8 mouse cellular contexts compared by ENCODE assay signal in genomic region chr11:78488168-78488567, GRCm38 (mm10). TPM values are rescaled to one million over a fixed set of nuclear protein-coding genes. Genes with fewer than 3 reads are reported as not detected.
DNase-seq lines count a peak whose midpoint lies in the region; ATAC-seq and TF ChIP-seq lines count a peak whose summit lies in the region.

No protein-coding gene starts in this region.

- TF ChIP-seq CTCF in heart, adult 2 months (IDR thresholded peaks at IDR 0.05), result peak; percentile 87
- TF ChIP-seq CTCF in thymus, adult 2 months (IDR thresholded peaks at IDR 0.05; ENCODE audit: borderline replicate concordance, control insufficient read depth, extremely low read depth, insufficient read depth, low read length, poor library complexity), result peak; percentile 50; the same call in 1 of the 2 replicates

- no peaks in the 10 kb centered on the region for H3K36me3 ChIP-seq in heart, adult 2 months (ENCODE audit: control insufficient read depth, insufficient read depth, low read length)
- no peaks in the 10 kb centered on the region for H3K36me3 ChIP-seq in thymus, adult 2 months (ENCODE audit: control insufficient read depth, insufficient read depth, low read length)

- H3K9ac ChIP-seq in heart, adult 2 months (ENCODE audit: low read depth, low read length), result no peak overlapping the region

- WGBS in heart, adult 2 months, result 4% methylated on average over 8 of the region's 8 CpGs
- 3% methylated on average over 8 of the region's 8 CpGs for WGBS in thymus, adult 2 months

- no peaks in the 10 kb centered on the region for H3K79me2 ChIP-seq in heart, adult 2 months (replicated peaks; ENCODE audit: control insufficient read depth, insufficient read depth, low read length)

- peak; percentile 65; the same call in 1 of the 2 replicates for ATAC-seq in monocyte, adult 5-6 weeks (replicated peaks; ENCODE audit: insufficient number of reproducible peaks, low FRiP score, low TSS enrichment, poor library complexity, severe bottlenecking)

- H3K27me3 ChIP-seq in heart, adult 2 months (ENCODE audit: control insufficient read depth, insufficient read depth, low read length), result peaks cover 9% of the 10 kb centered on the region
- H3K27me3 ChIP-seq in thymus, adult 2 months (ENCODE audit: control insufficient read depth, insufficient read depth, low read length), result peaks cover 2% of the 10 kb centered on the region; the same call in 1 of the 2 replicates

- TF ChIP-seq EP300 in heart, adult 2 months (IDR thresholded peaks at IDR 0.05; ENCODE audit: insufficient read depth, low read depth, low read length), result peak; percentile 72; the same call in 1 of the 2 replicates

- H3K4me1 ChIP-seq in heart, adult 2 months (ENCODE audit: control insufficient read depth, insufficient read depth, low read length), result no peaks in the 10 kb centered on the region
- no peaks in the 10 kb centered on the region for H3K4me1 ChIP-seq in thymus, adult 2 months (replicated peaks; ENCODE audit: control insufficient read depth, insufficient read depth, low read length)

- no peak for TF ChIP-seq POLR2A in heart, adult 2 months (IDR thresholded peaks at IDR 0.05; ENCODE audit: insufficient read depth, low read depth, low read length)
- TF ChIP-seq POLR2A in thymus, adult 2 months (IDR thresholded peaks at IDR 0.05; ENCODE audit: control insufficient read depth, extremely low read depth, insufficient read depth, low read length, poor library complexity), result no peak

- peak; percentile 61 to 78 for DNase-seq in heart, adult 2 months
- DNase-seq in heart, postnatal 25 days (ENCODE audit: low spot score), result no peak
- peak; percentile 85 for DNase-seq in R1 (ENCODE audit: low read depth, low spot score)
- DNase-seq in cerebellum, postnatal 4 days (ENCODE audit: low spot score in 2 of 2), result peak; percentile 74 to 85
- DNase-seq in heart, postnatal 10 days, result peak; percentile 75 to 84
- peak; percentile 82 to 84 for DNase-seq in left cerebral cortex, postnatal 14 days (ENCODE audit: low spot score in 2 of 2)
- DNase-seq in thymus, adult 2 months, result peak; percentile 64

- intact Hi-C loops in heart, adult 2 months (cut with DNase I), result no loop called here
- intact Hi-C loops in heart, postnatal 25 days (cut with DNase I), result no loop called here
- intact Hi-C loops in heart, postnatal 10 days (cut with DNase I), result loop anchor here (5.0 to 10.0 kb wide), 2 partner anchors 339 to 467 kb away; partner anchors contain the start of gene Lyrm9
- intact Hi-C loops in left cerebral cortex, postnatal 14 days (cut with DNase I), result no loop called here

- no peak overlapping the region for H3K4me3 ChIP-seq in heart, adult 2 months
- H3K4me3 ChIP-seq in thymus, adult 2 months (ENCODE audit: control insufficient read depth, insufficient read depth, low read length), result no peak overlapping the region

- no peak overlapping the region for H3K27ac ChIP-seq in heart, adult 2 months
- no peak overlapping the region for H3K27ac ChIP-seq in thymus, adult 2 months (ENCODE audit: control insufficient read depth, insufficient read depth, low read length)

RNA-seq across cellular contexts. Expression of gene Sarm1, which starts 9.4 kb away (rescaled TPM):
- under 1 TPM; 0.45 to 0.52 TPM for total RNA-seq in heart, adult 2 months (2021)
- 0.23 and 0.32 TPM in 2 replicates for polyA plus RNA-seq in heart, adult 2 months (2012; rRNA removed)
- under 1 TPM; 0.34 to 0.39 TPM for total RNA-seq in heart, postnatal 25 days (2021)
- under 1 TPM; 0.22 to 0.30 TPM for total RNA-seq in heart, postnatal 10 days (2021)
- 10 to 100 TPM; 43.5 to 44.2 TPM for total RNA-seq in left cerebral cortex, postnatal 14 days (2021)
- total RNA-seq in monocyte, adult 5-6 weeks (2017), result 0.78 TPM in 1 of 3 replicates, not detected in the others
- polyA plus RNA-seq in thymus, adult 2 months (2012; rRNA removed), result 0.62 and 0.97 TPM in 2 replicates

RNA-seq across cellular contexts. Expression of gene Vtn, which starts 10.7 kb away (rescaled TPM):
- 10 to 100 TPM; 21.6 to 24.6 TPM for total RNA-seq in heart, adult 2 months (2021)
- polyA plus RNA-seq in heart, adult 2 months (2012; rRNA removed), result 44.6 and 68.2 TPM in 2 replicates
- total RNA-seq in heart, postnatal 25 days (2021), result 10 to 100 TPM; 22.0 to 25.7 TPM
- 10 to 100 TPM; 23.4 to 28.4 TPM for total RNA-seq in heart, postnatal 10 days (2021)
- total RNA-seq in left cerebral cortex, postnatal 14 days (2021), result 100 to 1,000 TPM in 1 of 2 experiments, 10 to 100 TPM in 1; 90.5 to 105 TPM
- not detected in 3 replicates for total RNA-seq in monocyte, adult 5-6 weeks (2017)
- 5.5 and 8.9 TPM in 2 replicates for polyA plus RNA-seq in thymus, adult 2 months (2012; rRNA removed)

RNA-seq across cellular contexts. Expression of gene Sebox, which starts 15.1 kb away (rescaled TPM):
- total RNA-seq in heart, adult 2 months (2021), result not detected
- polyA plus RNA-seq in heart, adult 2 months (2012; rRNA removed), result 0.20 TPM in 1 of 2 replicates, not detected in the other
- total RNA-seq in heart, postnatal 25 days (2021), result not detected
- not detected for total RNA-seq in heart, postnatal 10 days (2021)
- 1 to 10 TPM; 1.2 to 1.3 TPM for total RNA-seq in left cerebral cortex, postnatal 14 days (2021)
- total RNA-seq in monocyte, adult 5-6 weeks (2017), result not detected in 3 replicates
- 0.09 and 0.13 TPM in 2 replicates for polyA plus RNA-seq in thymus, adult 2 months (2012; rRNA removed)

RNA-seq across cellular contexts. Expression of gene Slc46a1, which starts 22.7 kb away (rescaled TPM):
- total RNA-seq in heart, adult 2 months (2021), result 1 to 10 TPM; 1.7 to 3.0 TPM
- polyA plus RNA-seq in heart, adult 2 months (2012; rRNA removed), result 7.8 and 8.5 TPM in 2 replicates
- 1 to 10 TPM; 1.4 to 2.3 TPM for total RNA-seq in heart, postnatal 25 days (2021)
- 1 to 10 TPM; 1.5 to 2.0 TPM for total RNA-seq in heart, postnatal 10 days (2021)
- total RNA-seq in left cerebral cortex, postnatal 14 days (2021), result 10 to 100 TPM; 10.2 to 10.5 TPM
- total RNA-seq in monocyte, adult 5-6 weeks (2017), result 0.38 to 0.58 TPM in 2 of 3 replicates, not detected in the other
- 8.3 and 11.2 TPM in 2 replicates for polyA plus RNA-seq in thymus, adult 2 months (2012; rRNA removed)

RNA-seq across cellular contexts. Expression of gene Tmem199, which starts 23.8 kb away (rescaled TPM):
- total RNA-seq in heart, adult 2 months (2021), result 10 to 100 TPM; 11.3 to 11.5 TPM
- 7.9 and 14.0 TPM in 2 replicates for polyA plus RNA-seq in heart, adult 2 months (2012; rRNA removed)
- total RNA-seq in heart, postnatal 25 days (2021), result 10 to 100 TPM; 10.5 to 10.8 TPM
- total RNA-seq in heart, postnatal 10 days (2021), result 10 to 100 TPM; 14.9 to 16.6 TPM
- 10 to 100 TPM; 37.1 to 44.2 TPM for total RNA-seq in left cerebral cortex, postnatal 14 days (2021)
- total RNA-seq in monocyte, adult 5-6 weeks (2017), result 23.4 to 38.7 TPM (median 34.2 TPM) in 3 replicates
- polyA plus RNA-seq in thymus, adult 2 months (2012; rRNA removed), result 13.5 and 17.3 TPM in 2 replicates

Comparison
In these comparisons a context has a peak if more than half of its experiments do, and no peak if none do; other contexts are left out.
1. RNA of gene Sarm1, which starts 9.4 kb away (total RNA-seq): 43.5 to 44.2 TPM in left cerebral cortex, postnatal 14 days; 0.45 to 0.52 TPM in heart, adult 2 months, 0.34 to 0.39 TPM in heart, postnatal 25 days, 0.22 to 0.30 TPM in heart, postnatal 10 days and 0.78 TPM in monocyte, adult 5-6 weeks; every median in the first group is over 10 times any median in the second.
2. RNA of gene Vtn, which starts 10.7 kb away (total RNA-seq): 90.5 to 105 TPM in left cerebral cortex, postnatal 14 days, 23.4 to 28.4 TPM in heart, postnatal 10 days, 22.0 to 25.7 TPM in heart, postnatal 25 days and 21.6 to 24.6 TPM in heart, adult 2 months; not detected in monocyte, adult 5-6 weeks; every median in the first group is over 10 times any median in the second.